Mouse (Mus musculus): ENCODE measurements at regions not wholly inside any gene's neighbourhood (a gene's known extent, or its start where the extent isn't known, plus 50 kb on each side); places are given as distances from the start of the nearest gene placed in this dataset.

DNA sequence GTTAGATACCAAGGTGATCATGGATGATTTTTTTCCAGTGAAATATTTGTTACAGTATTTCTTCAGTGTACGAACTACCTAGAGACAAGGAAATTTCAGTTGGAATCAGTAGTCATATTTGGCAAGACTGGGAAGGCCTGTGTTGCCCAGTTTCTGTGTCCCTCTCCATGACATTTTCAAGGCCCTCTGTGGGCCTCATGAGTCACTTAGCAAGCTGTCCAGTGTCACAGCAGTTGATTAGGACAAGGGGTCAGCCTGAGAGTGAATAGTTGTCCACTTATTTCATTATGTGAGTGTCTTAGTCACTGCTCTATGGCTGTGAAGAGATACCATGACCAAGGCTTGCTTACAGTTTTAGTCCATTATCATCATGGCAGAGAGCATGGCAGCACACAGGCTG, 71.5 kb upstream of the Nrsn1 start:
- no peak for DNase-seq (ENCODE audit: low spot score in 2 of 2)

DNA sequence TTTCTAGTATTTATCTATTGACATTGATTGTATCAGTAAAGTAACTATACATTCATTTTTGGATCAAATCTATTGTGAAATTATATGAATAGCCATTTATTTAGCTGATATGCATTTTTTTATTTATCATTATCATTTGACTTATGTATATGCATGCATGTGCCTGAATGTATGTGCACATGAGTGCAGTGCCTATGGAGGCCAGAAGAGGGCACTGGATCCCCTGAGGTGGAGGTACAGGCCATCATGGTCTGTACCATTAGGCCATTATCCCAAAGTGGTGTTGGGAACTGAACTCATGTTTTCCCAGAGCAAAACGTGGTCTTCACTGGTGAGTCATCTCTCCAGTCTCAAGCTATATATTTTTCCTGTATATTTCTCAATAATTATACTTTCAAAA, 63.5 kb upstream of the Nrsn1 start:
- no peak for DNase-seq (ENCODE audit: low spot score in 2 of 2)
